Mouse (Mus musculus): ENCODE data around the gene Rfx7.
"Not testable (repeated sequence)": the region's sequence is repeated elsewhere in the genome, so short reads cannot be mapped to it uniquely, and the experiment has no call there.

Gene Rfx7

GRCm38 (mm10) chr9:72558780-72559179 lies 26.7 kb downstream of the Rfx7 start:
- no peak for DNase-seq

- no peak for DNase-seq
Observed at GRCm38 (mm10) chr9:72560316-72560715, 28.3 kb downstream of the Rfx7 start.

- no peak for DNase-seq
Observed at GRCm38 (mm10) chr9:72563277-72563676, 31.2 kb downstream of the Rfx7 start.

- DNase-seq, result no peak
Observed at GRCm38 (mm10) chr9:72567116-72567515, 35.1 kb downstream of the Rfx7 start.

GRCm38 (mm10) chr9:72580216-72580615 lies 48.2 kb downstream of the Rfx7 start:
- no peak for DNase-seq

GRCm38 (mm10) chr9:72590861-72591260 lies 58.8 kb downstream of the Rfx7 start:
- DNase-seq, result no peak

- DNase-seq, result no peak
Observed at GRCm38 (mm10) chr9:72592016-72592415, 60.0 kb downstream of the Rfx7 start.

- not testable (repeated sequence) for DNase-seq
Observed at GRCm38 (mm10) chr9:72594656-72595055, 62.6 kb downstream of the Rfx7 start.

GRCm38 (mm10) chr9:72600142-72600541 lies 68.1 kb downstream of the Rfx7 start:
- DNase-seq, result no peak

GRCm38 (mm10) chr9:72609771-72610170 lies 77.7 kb downstream of the Rfx7 start:
- no peak for DNase-seq

GRCm38 (mm10) chr9:72613884-72614283 lies 81.8 kb downstream of the Rfx7 start:
- DNase-seq, result no peak

- no peak for DNase-seq
Observed at GRCm38 (mm10) chr9:72614786-72615480, 82.9 kb downstream of the Rfx7 start.

- no peak for DNase-seq
Observed at GRCm38 (mm10) chr9:72618037-72618436, 86.0 kb downstream of the Rfx7 start.

- no peak for DNase-seq
Observed at GRCm38 (mm10) chr9:72623605-72624004, 91.6 kb downstream of the Rfx7 start.

- DNase-seq, result no peak
Observed at GRCm38 (mm10) chr9:72627598-72627997, 95.6 kb downstream of the Rfx7 start.

- DNase-seq, result peak; percentile 39
Observed at GRCm38 (mm10) chr9:72628591-72628990, 96.6 kb downstream of the Rfx7 start.

GRCm38 (mm10) chr9:72632198-72632597 lies 100.2 kb downstream of the Rfx7 start:
- no peak for DNase-seq

GRCm38 (mm10) chr9:72635134-72635533 lies 103.1 kb downstream of the Rfx7 start:
- DNase-seq, result no peak

- no peak for DNase-seq
Observed at GRCm38 (mm10) chr9:72636547-72636946, 104.5 kb downstream of the Rfx7 start.

- no peak for DNase-seq
Observed at GRCm38 (mm10) chr9:72637243-72637642, 105.2 kb downstream of the Rfx7 start.

- DNase-seq, result no peak
Observed at GRCm38 (mm10) chr9:72638951-72639842, 107.2 kb downstream of the Rfx7 start.

- DNase-seq, result peak; percentile 74
Observed at GRCm38 (mm10) chr9:72639843-72640621, 108.0 kb downstream of the Rfx7 start.

GRCm38 (mm10) chr9:72640642-72641041 lies 108.6 kb downstream of the Rfx7 start:
- DNase-seq, result no peak

Measured in right cerebral cortex, adult 18-20 months (tissue).